Mouse (Mus musculus) monocyte, adult 5-6 weeks (primary cell): ENCODE data around the gene Mogat1. TPM values are rescaled to one million over a fixed set of nuclear protein-coding genes. Genes with fewer than 3 reads are reported as not detected.
"Not testable (repeated sequence)": the region's sequence is repeated elsewhere in the genome, so short reads cannot be mapped to it uniquely, and the experiment has no call there.

Experiments
- ATAC-seq: fragments of 153-309, 156-312 bp; replicated peaks from 2 replicates; pipeline ENCODE4 v1.8.0; 2017; ENCODE audit warnings: mild to moderate bottlenecking; ENCODE audit not compliant: low TSS enrichment, insufficient number of reproducible peaks, severe bottlenecking, poor library complexity, low FRiP score
- total RNA-seq: library from RNA; stranded (forward); fragments of 200-1000, 200-491, 200-594 nt; gene quantifications from 3 replicates; pipeline ENCODE4 v1.2.3, GENCODE M21; 2017

Gene Mogat1
- total RNA-seq, 1 experiment from 2014 or later = not detected

DNA sequence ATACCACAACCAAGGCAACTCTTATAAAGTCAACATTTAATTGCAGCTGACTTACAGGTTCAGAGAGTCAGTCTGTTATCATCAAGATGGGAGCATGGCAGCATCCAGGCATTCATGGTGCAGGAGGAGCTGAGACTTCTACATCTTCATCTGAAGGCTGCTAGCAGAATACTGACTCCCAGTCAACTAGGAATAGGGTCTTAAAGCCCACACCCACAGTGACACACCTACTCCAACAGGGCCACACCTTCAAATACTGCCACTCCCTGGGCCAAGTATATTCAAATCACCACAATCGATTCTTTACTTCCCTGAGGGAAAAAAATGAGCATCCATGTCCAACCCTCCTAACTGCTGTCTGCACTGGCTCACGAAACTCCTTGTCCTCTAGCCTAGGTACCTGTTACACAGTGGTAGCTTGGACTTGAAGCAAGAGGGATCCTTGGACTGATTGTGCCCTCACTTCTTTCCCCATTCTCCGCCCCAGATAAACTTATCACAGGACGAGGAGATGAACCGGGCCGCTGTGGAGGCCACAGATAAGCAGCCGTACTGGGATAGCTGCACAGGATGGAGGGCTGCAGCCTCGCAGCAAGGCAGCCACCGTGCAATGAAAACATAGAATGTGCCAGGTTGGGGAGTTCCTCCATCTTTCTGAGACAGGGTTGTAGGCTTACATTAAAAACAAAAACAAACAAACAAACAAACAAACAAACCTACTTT, 23.8 kb downstream of the Mogat1 start:
- no peak for ATAC-seq

- 0 out of 2 replicates have a peak, but pooled peaks have one; percentile 45 for ATAC-seq
Observed at GRCm38 (mm10) chr1:78536310-78537164, 25.7 kb downstream of the Mogat1 start.

GRCm38 (mm10) chr1:78537494-78538010, 26.8 kb downstream of the Mogat1 start:
- peak; percentile 96 for ATAC-seq

DNA sequence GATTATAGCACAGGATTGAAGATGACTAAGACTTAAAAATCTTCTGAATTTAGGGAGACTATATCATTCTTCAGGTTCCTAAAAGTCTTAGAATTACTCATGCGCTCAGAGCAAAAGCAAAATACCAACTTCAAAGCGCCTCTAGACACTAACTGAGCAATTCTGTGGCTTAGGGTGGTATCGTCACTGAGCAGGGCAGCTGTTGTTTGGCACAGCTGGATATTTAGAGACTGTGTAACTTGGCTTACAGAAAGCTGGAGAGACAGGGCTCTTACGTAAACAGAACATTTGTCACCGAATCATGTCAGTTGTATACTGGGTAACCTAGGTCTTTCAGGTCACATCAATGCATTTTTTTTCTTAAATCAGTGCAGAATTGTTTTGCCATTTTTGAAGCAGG, 27.6 kb downstream of the Mogat1 start:
- ATAC-seq = no peak

- ATAC-seq = no peak
Observed at GRCm38 (mm10) chr1:78539166-78539565, 28.4 kb downstream of the Mogat1 start.

- not testable (repeated sequence) for ATAC-seq
Observed at GRCm38 (mm10) chr1:78543631-78544030, 32.8 kb downstream of the Mogat1 start.

- ATAC-seq = no peak
Observed at GRCm38 (mm10) chr1:78546258-78546657, 35.5 kb downstream of the Mogat1 start.

DNA sequence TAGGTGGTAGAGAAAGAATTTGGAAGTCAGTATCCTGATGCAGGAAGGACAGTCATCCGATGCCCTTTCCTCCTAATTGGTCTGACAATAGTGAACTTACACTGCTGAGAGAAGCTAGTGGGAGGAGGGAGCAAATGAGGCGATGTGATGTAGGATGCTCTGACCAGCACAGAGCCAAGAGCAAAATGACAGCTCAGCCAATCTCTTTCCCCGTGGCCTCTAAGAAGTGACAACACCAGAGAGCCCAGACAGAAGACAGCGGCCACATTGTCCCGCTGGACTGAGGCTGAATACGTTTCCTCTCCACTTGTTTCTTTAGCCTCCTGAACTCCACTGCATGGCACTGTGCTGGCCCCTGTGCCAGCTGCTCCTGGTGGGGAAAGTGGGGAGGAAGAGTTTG, 38.2 kb downstream of the Mogat1 start:
- ATAC-seq = no peak

DNA sequence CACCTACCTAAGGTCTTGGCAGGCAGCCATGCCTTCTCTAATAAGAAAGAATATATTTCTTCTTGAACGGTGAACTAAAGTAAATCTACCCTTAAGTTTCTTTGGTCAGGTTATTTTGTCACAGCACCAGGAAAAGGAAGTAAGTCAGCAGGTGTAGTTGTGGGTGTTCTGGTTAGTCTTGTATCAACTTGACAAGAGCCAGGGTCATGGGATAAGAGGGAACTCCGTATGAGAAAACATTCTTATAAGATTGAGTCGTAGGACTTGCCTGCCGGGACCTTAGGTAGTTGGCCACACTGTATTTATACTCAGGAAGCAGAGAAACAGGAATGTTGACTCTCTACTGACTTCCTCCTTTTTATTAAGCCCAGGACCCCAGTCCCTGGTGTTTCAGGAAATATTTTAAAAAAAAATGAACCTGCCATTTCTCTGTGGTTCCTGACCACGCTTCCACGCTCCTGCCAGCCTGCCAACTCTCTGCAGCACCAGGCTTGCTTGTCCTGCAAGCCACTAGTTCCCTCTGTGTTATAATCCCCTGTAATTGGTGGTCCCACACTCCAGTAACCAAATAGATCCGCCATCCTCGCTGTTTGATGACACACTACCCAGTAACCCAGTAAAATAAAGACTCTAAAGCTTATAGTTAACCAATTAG, 43.3 kb downstream of the Mogat1 start:
- ATAC-seq = no peak

DNA sequence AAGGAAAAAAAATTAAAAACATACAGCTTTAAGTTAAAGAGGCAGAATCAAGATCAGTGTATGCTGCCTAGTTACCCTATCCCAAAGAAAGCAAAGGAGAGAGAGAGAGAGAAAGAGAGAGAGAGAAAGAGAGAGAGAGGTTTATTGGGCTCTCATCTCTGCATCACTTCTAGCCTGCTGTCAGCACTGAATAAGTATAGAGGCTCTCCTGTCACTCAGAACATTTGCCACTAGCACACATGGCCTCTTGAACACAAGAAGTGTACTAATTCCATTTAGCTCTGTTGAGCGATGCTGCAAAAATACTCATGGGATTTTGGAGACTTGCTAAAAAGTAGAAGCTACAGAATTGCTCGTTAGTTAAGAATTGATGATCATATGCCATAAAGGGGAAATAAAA, 56.2 kb downstream of the Mogat1 start:
- ATAC-seq = no peak

DNA sequence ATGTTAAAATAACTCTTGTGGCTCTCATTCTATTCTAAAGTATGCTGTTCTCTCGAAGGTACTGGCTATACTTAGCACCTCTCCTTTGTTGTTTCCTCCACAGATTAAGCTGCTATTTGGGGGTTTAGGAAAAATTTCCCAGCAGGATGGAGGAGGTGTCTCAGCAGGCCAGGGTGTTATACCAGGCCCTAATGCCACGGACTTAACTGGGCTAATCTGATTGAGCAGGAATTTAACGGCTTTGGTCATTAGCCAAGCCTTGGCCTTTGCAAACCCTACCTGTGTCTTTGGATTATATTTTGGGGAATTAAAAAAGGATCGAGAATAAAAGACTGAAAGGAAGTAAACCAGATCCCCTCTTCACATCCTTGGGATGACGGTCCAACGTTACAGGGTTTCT, 56.6 kb downstream of the Mogat1 start:
- no peak for ATAC-seq

GRCm38 (mm10) chr1:78567834-78568507, 57.2 kb downstream of the Mogat1 start:
- no peak for ATAC-seq

DNA sequence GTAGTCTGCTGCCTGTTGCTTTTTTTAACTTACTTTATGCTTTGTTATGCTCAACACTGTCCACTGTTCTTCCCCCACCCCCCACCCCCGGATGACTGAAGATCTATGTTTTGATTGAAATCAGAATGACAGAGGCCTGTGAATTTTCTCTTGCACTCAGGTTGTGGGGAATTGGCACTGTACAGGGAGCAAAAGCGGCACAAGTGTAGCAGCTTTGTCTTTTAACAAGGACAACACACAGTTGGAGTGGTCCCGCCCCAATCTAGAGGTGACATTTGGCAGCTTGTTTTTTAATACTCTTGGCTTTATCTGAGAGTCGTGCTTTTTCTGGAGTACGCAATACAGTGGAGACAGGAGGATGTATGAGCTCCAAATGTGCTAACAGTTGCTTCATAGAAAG, 58.8 kb downstream of the Mogat1 start:
- no peak for ATAC-seq

GRCm38 (mm10) chr1:78585080-78585479, 74.3 kb downstream of the Mogat1 start:
- no peak for ATAC-seq

DNA sequence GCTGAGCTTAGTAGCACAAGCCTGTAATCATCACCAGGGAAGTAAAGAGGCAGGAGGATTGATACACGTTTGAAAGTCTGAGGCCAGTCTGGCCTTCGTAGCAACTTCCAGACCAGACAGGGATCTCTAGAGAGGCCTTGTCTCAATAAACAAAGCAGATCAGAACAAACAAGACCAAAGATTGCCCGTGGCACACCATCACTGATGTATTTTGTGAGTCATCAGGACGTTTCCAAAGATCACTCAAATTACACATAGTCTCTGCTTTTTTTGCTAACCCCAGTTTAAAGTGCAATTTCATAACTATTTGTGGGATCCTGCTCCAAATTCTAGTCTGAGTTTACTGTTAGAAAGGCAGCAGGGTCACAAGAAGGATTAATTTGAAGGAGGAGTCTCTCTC, 76.2 kb downstream of the Mogat1 start:
- ATAC-seq = no peak
